Mouse (Mus musculus) C2C12 (cell line): ENCODE measurements at regions not wholly inside any gene's neighbourhood (a gene's known extent, or its start where the extent isn't known, plus 50 kb on each side); places are given as distances from the start of the nearest gene placed in this dataset.

Experiments
- CTCF ChIP-seq: IDR thresholded peaks from one replicate; pipeline ENCODE4 v1.5.1; 2011; ENCODE audit not compliant: control insufficient read depth, insufficient read depth, insufficient read length
- MAX ChIP-seq: IDR thresholded peaks from one replicate; pipeline ENCODE4 v1.6.1; 2011; ENCODE audit warnings: mild to moderate bottlenecking, control low read depth
- MYOD1 ChIP-seq: IDR thresholded peaks from one replicate; pipeline ENCODE4 v1.6.1; 2011; ENCODE audit warnings: low read depth; ENCODE audit not compliant: control insufficient read depth, insufficient read length
- MYOG ChIP-seq: IDR thresholded peaks from one replicate; pipeline ENCODE4 v1.6.1; 2011; ENCODE audit not compliant: control insufficient read depth, insufficient read length; ENCODE audit errors: extremely low read depth
- USF1 ChIP-seq: IDR thresholded peaks from one replicate; pipeline ENCODE4 v1.6.1; 2011; ENCODE audit warnings: low read depth, mild to moderate bottlenecking, control low read depth, moderate library complexity

GRCm38 (mm10) chr12:16137801-16138200, 321.1 kb upstream of the Trib2 start:
- TF ChIP-seq MYOG, result no peak
- no peak for TF ChIP-seq CTCF
- TF ChIP-seq MYOD1, result no peak
- TF ChIP-seq MAX, result no peak
- no peak for TF ChIP-seq USF1
